Mouse (Mus musculus) spleen, postnatal 14 days (tissue): ENCODE data around the gene A830031A19Rik.
A peak's percentile ranks its signal among the peaks of the same experiment; 100 is the strongest.

Source experiments
- DNase-seq, 2 experiments: peaks; one replicate each; pipeline ENCODE4 v3.0.0; 2021 to 2022; ENCODE audit warnings: low spot score in 2 of 2

A830031A19Rik gene

GRCm38 (mm10) chr11:24076821-24077730 lies 2.2 kb upstream of the A830031A19Rik start:
- DNase-seq = peak; percentile 56 to 61

- DNase-seq = peak; percentile 63 to 71
Observed at GRCm38 (mm10) chr11:24076127-24076650, 1.3 kb upstream of the A830031A19Rik start.

- DNase-seq = no peak
Observed at GRCm38 (mm10) chr11:24075486-24076126, 752 bp upstream of the A830031A19Rik start.

GRCm38 (mm10) chr11:24074021-24074591 lies 748 bp downstream of the A830031A19Rik start:
- no peak for DNase-seq

- no peak for DNase-seq
Observed at GRCm38 (mm10) chr11:24065313-24065712, 9.5 kb downstream of the A830031A19Rik start.

- no peak for DNase-seq
Observed at GRCm38 (mm10) chr11:24064221-24064620, 10.6 kb downstream of the A830031A19Rik start.

- no peak for DNase-seq
Observed at GRCm38 (mm10) chr11:24062495-24063096, 12.3 kb downstream of the A830031A19Rik start.

- no peak for DNase-seq
Observed at GRCm38 (mm10) chr11:24061819-24062218, 13.0 kb downstream of the A830031A19Rik start.

- DNase-seq = no peak
Observed at GRCm38 (mm10) chr11:24060428-24060827, 14.4 kb downstream of the A830031A19Rik start.

GRCm38 (mm10) chr11:24059137-24059536 lies 15.7 kb downstream of the A830031A19Rik start:
- DNase-seq = no peak

GRCm38 (mm10) chr11:24052882-24053281 lies 22.0 kb downstream of the A830031A19Rik start:
- no peak for DNase-seq

GRCm38 (mm10) chr11:24050032-24050757 lies 24.7 kb downstream of the A830031A19Rik start:
- no peak for DNase-seq

- peak; percentile 64 to 81 for DNase-seq
Observed at GRCm38 (mm10) chr11:24049226-24050031, 25.4 kb downstream of the A830031A19Rik start.

- DNase-seq = no peak
Observed at GRCm38 (mm10) chr11:24044025-24044424, 30.8 kb downstream of the A830031A19Rik start.

GRCm38 (mm10) chr11:24020760-24021159 lies 54.1 kb downstream of the A830031A19Rik start:
- DNase-seq = no peak

- DNase-seq = no peak
Observed at GRCm38 (mm10) chr11:24018783-24019182, 56.1 kb downstream of the A830031A19Rik start.

- DNase-seq = no peak
Observed at GRCm38 (mm10) chr11:24016647-24017179, 58.1 kb downstream of the A830031A19Rik start.

GRCm38 (mm10) chr11:24016049-24016448 lies 58.8 kb downstream of the A830031A19Rik start:
- DNase-seq = no peak

- DNase-seq = no peak
Observed at GRCm38 (mm10) chr11:24014642-24015041, 60.2 kb downstream of the A830031A19Rik start.

GRCm38 (mm10) chr11:24012301-24012700 lies 62.6 kb downstream of the A830031A19Rik start:
- DNase-seq = no peak
